Mouse (Mus musculus): ENCODE data around the gene Dyrk1a. TPM values are rescaled to one million over a fixed set of nuclear protein-coding genes. Genes with fewer than 3 reads are reported as not detected.

The Dyrk1a gene
- total and polyA plus RNA-seq, 3 experiments: 32.4 to 53.7 (median 40.4) TPM

DNA sequence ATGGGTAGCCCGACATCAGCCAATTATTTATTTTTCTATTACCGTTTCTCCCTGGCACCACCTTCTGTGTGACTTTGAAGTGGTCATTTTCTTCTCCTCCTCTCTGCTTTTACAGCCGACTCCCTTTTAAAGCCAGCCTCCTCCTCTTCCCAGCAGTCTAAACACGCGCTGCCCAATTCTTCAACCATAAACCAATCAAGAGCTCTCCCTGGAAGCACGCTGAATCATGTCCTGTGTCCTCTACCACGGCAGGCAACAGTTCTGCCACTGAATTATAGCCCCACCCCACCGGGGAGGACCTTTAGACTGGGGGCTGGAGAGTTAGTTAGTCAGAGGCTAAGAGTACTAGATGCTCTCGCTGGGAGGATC lies 32.7 kb upstream of the Dyrk1a start:
- in situ Hi-C loops (cut with MboI; ENCODE audit: low pct_ligation_motif_present, low pct_unique_long_range_greater_than_20kb, low sequenced_read_pairs): no loop called here
- no peaks in the 10 kb centered on the region for H3K27me3 ChIP-seq (replicated peaks)
- no peaks in the 10 kb centered on the region for H3K9me3 ChIP-seq (replicated peaks; ENCODE audit: low read length)
- no peak for DNase-seq (ENCODE audit: extremely low read depth)
- dilution Hi-C loops (cut with MboI; ENCODE audit: extremely low pct_ligation_motif_present, extremely low pct_unique_long_range_greater_than_20kb, low sequenced_read_pairs): no loop called here
- H3K4me1 ChIP-seq (ENCODE audit: control insufficient read depth in 1 of 2, insufficient read depth in 2 of 2): peaks cover 9 to 36% of the 10 kb centered on the region in 2 experiments
- H3K4me3 ChIP-seq (replicated peaks in 1 of 3; ENCODE audit: low read depth in 2 of 3, low read length in 2 of 3, poor library complexity in 1 of 3): no peak overlapping the region
- TF ChIP-seq ZNF384 (IDR thresholded peaks at IDR 0.05; ENCODE audit: low read depth, low read length): no peak
- no peak for TF ChIP-seq ETS1 (conservative IDR thresholded peaks at IDR 0.05; ENCODE audit: low read depth, low read length)
- TF ChIP-seq TBP (conservative IDR thresholded peaks at IDR 0.05; ENCODE audit: low read depth, low read length): no peak
- no peak for TF ChIP-seq SIN3A (IDR thresholded peaks at IDR 0.05; ENCODE audit: low read length)
- no peak for TF ChIP-seq TCF12 (IDR thresholded peaks at IDR 0.05; ENCODE audit: low read depth, low read length)
- TF ChIP-seq ZMIZ1 (IDR thresholded peaks at IDR 0.05; ENCODE audit: low read depth, low read length): no peak
- no peak for TF ChIP-seq HCFC1 (IDR thresholded peaks at IDR 0.05; ENCODE audit: low read depth, low read length)
- TF ChIP-seq RAD21 (IDR thresholded peaks at IDR 0.05; ENCODE audit: low read depth, low read length): no peak
- no peak overlapping the region for H3K27ac ChIP-seq (ENCODE audit: insufficient read depth, low read depth)
- no peak overlapping the region for H3K9ac ChIP-seq (ENCODE audit: insufficient read depth, low read depth)
- H3K36me3 ChIP-seq (replicated peaks in 1 of 2; ENCODE audit: control insufficient read depth in 1 of 2, insufficient read depth in 1 of 2, low read length in 1 of 2): no peaks in the 10 kb centered on the region
- no peaks in the 10 kb centered on the region for H3K79me2 ChIP-seq (replicated peaks; ENCODE audit: control insufficient read depth, extremely low read depth, insufficient read depth, poor library complexity, severe bottlenecking)
- no peak overlapping the region for H3K4me2 ChIP-seq (ENCODE audit: insufficient read depth, low read depth, poor library complexity, severe bottlenecking)

DNA sequence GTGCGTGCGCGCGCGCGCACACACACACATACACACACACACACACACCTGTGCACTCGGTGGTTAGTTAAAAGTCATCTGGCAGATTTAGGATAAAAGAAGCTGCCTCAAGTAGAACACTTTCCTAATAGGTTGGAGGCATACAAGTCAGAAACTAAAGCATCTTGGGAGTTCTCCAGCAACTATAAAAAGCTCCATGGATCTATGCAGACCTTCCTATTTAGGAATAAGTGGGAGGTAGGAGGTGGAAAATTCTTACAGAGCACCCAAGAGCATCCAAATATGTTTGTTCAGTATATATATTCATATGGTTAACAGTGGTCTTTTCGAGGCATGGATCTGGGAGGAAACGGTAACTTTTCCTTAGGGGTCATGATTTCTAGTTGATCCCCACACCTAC lies 29.7 kb upstream of the Dyrk1a start:
- no peaks in the 10 kb centered on the region for H3K36me3 ChIP-seq (replicated peaks in 1 of 2; ENCODE audit: control insufficient read depth in 1 of 2, insufficient read depth in 1 of 2, low read length in 1 of 2)
- no peak for TF ChIP-seq RAD21 (IDR thresholded peaks at IDR 0.05; ENCODE audit: low read depth, low read length)
- no peak for TF ChIP-seq MAX (IDR thresholded peaks at IDR 0.05; ENCODE audit: low read length)
- TF ChIP-seq E2F4 (IDR thresholded peaks at IDR 0.05; ENCODE audit: insufficient replicate concordance, low read depth, low read length): no peak
- no peak for TF ChIP-seq ZNF384 (IDR thresholded peaks at IDR 0.05; ENCODE audit: low read depth, low read length)
- no peak for TF ChIP-seq CHD2 (IDR thresholded peaks at IDR 0.05; ENCODE audit: low read length)
- no peak for TF ChIP-seq RCOR1 (conservative IDR thresholded peaks at IDR 0.05; ENCODE audit: low read depth, low read length)
- no peak for TF ChIP-seq MEF2A (IDR thresholded peaks at IDR 0.05; ENCODE audit: borderline replicate concordance, low read depth, low read length)
- no peak for TF ChIP-seq HCFC1 (IDR thresholded peaks at IDR 0.05; ENCODE audit: low read depth, low read length)
- TF ChIP-seq BHLHE40 (IDR thresholded peaks at IDR 0.05; ENCODE audit: low read depth, low read length): no peak
- no peak for TF ChIP-seq MYC (IDR thresholded peaks at IDR 0.05; ENCODE audit: low read depth, low read length)
- no peak for TF ChIP-seq JUN (IDR thresholded peaks at IDR 0.05; ENCODE audit: insufficient read depth, low read depth, low read length)
- no peak for TF ChIP-seq POLR2AphosphoS2 (IDR thresholded peaks at IDR 0.05; ENCODE audit: low read depth, low read length)
- TF ChIP-seq JUND (conservative IDR thresholded peaks at IDR 0.05; ENCODE audit: low read depth, low read length): no peak
- no peak for TF ChIP-seq CTCF (conservative IDR thresholded peaks at IDR 0.05 in 1 of 2, IDR thresholded peaks at IDR 0.05 in 1 of 2; ENCODE audit: low read depth in 2 of 2, low read length in 2 of 2)
- no peak for TF ChIP-seq SIN3A (IDR thresholded peaks at IDR 0.05; ENCODE audit: low read length)
- TF ChIP-seq PAX5 (IDR thresholded peaks at IDR 0.05; ENCODE audit: low read length): no peak
- TF ChIP-seq ETS1 (conservative IDR thresholded peaks at IDR 0.05; ENCODE audit: low read depth, low read length): no peak
- TF ChIP-seq TCF12 (IDR thresholded peaks at IDR 0.05; ENCODE audit: low read depth, low read length): no peak
- no peak for TF ChIP-seq ZKSCAN1 (IDR thresholded peaks at IDR 0.05; ENCODE audit: borderline replicate concordance, low read depth, low read length)
- TF ChIP-seq POLR2A (IDR thresholded peaks at IDR 0.05; ENCODE audit: low read depth, low read length): no peak
- H3K4me3 ChIP-seq (replicated peaks in 1 of 3; ENCODE audit: low read depth in 2 of 3, low read length in 2 of 3, poor library complexity in 1 of 3): no peak overlapping the region
- dilution Hi-C loops (cut with MboI; ENCODE audit: extremely low pct_ligation_motif_present, extremely low pct_unique_long_range_greater_than_20kb, low sequenced_read_pairs) (no loop called here), in situ Hi-C loops (cut with MboI; ENCODE audit: low pct_ligation_motif_present, low pct_unique_long_range_greater_than_20kb, low sequenced_read_pairs) (no loop called here)
- H3K79me2 ChIP-seq (replicated peaks; ENCODE audit: control insufficient read depth, extremely low read depth, insufficient read depth, poor library complexity, severe bottlenecking): no peaks in the 10 kb centered on the region
- H3K27ac ChIP-seq (ENCODE audit: insufficient read depth, low read depth): no peak overlapping the region
- DNase-seq (ENCODE audit: extremely low read depth): no peak
- no peaks in the 10 kb centered on the region for H3K27me3 ChIP-seq (replicated peaks)
- H3K4me2 ChIP-seq (ENCODE audit: insufficient read depth, low read depth, poor library complexity, severe bottlenecking): no peak overlapping the region
- peaks cover 4 to 25% of the 10 kb centered on the region in 2 experiments; a peak in 2 of 4 replicates for H3K4me1 ChIP-seq (ENCODE audit: control insufficient read depth in 1 of 2, insufficient read depth in 2 of 2)
- no peak overlapping the region for H3K9ac ChIP-seq (ENCODE audit: insufficient read depth, low read depth)
- H3K9me3 ChIP-seq (replicated peaks; ENCODE audit: low read length): no peaks in the 10 kb centered on the region
